Mouse (Mus musculus): ENCODE measurements around the gene Fhit.

GRCm38 (mm10) chr14:9698621-9699020, 1463.2 kb downstream of the Fhit start:
- TF ChIP-seq POLR2A (IDR thresholded peaks at IDR 0.05; ENCODE audit: low read depth, low read length) (no peak), CTCF (IDR thresholded peaks at IDR 0.05; ENCODE audit: extremely low read depth, insufficient read length, insufficient replicate concordance, low read depth, low read length) (no peak)

All from small intestine, adult 2 months (tissue).